Mouse (Mus musculus): ENCODE results near the gene Cort.
"Not testable (repeated sequence)": the region's sequence is repeated elsewhere in the genome, so short reads cannot be mapped to it uniquely, and the experiment has no call there.

The Cort gene

GRCm38 (mm10) chr4:149147528-149147927 lies 21.0 kb upstream of the Cort start:
- in situ Hi-C loops (cut with MboI), result no loop called here

GRCm38 (mm10) chr4:149145151-149145550 lies 18.6 kb upstream of the Cort start:
- in situ Hi-C loops (cut with MboI), result no loop called here

GRCm38 (mm10) chr4:149144459-149144858 lies 17.9 kb upstream of the Cort start:
- in situ Hi-C loops (cut with MboI), result no loop called here

GRCm38 (mm10) chr4:149143594-149143993 lies 17.0 kb upstream of the Cort start:
- in situ Hi-C loops (cut with MboI), result no loop called here

- in situ Hi-C loops (cut with MboI), result no loop called here
Measured at GRCm38 (mm10) chr4:149138515-149138914, 12.0 kb upstream of the Cort start.

- in situ Hi-C loops (cut with MboI), result no loop called here
Measured at GRCm38 (mm10) chr4:149136982-149137770, 10.6 kb upstream of the Cort start, which contains the start of gene Cenps. Cenps (minus strand) TSS chr4:149137629.

- in situ Hi-C loops (cut with MboI), result no loop called here
Measured at GRCm38 (mm10) chr4:149136116-149136850, 9.7 kb upstream of the Cort start.

GRCm38 (mm10) chr4:149133395-149133794 lies 6.8 kb upstream of the Cort start:
- in situ Hi-C loops (cut with MboI), result no loop called here

- in situ Hi-C loops (cut with MboI), result no loop called here
Measured at GRCm38 (mm10) chr4:149131789-149132565, 5.4 kb upstream of the Cort start.

GRCm38 (mm10) chr4:149131021-149131752 lies 4.6 kb upstream of the Cort start:
- in situ Hi-C loops (cut with MboI), result no loop called here

- in situ Hi-C loops (cut with MboI), result no loop called here
Measured at GRCm38 (mm10) chr4:149128467-149128866, 1.9 kb upstream of the Cort start.

GRCm38 (mm10) chr4:149126115-149126509 lies 451 bp downstream of the Cort start:
- in situ Hi-C loops (cut with MboI), result no loop called here

GRCm38 (mm10) chr4:149125341-149126114 lies 1.0 kb downstream of the Cort start:
- in situ Hi-C loops (cut with MboI), result no loop called here

- in situ Hi-C loops (cut with MboI), result no loop called here
Measured at GRCm38 (mm10) chr4:149123432-149123831, 3.1 kb downstream of the Cort start.

- in situ Hi-C loops (cut with MboI), result not testable (repeated sequence)
Measured at GRCm38 (mm10) chr4:149119978-149120562, 6.5 kb downstream of the Cort start.

- in situ Hi-C loops (cut with MboI), result no loop called here
Measured at GRCm38 (mm10) chr4:149103875-149104561, 22.5 kb downstream of the Cort start, which contains the start of gene Dffa. Dffa (plus strand) TSS chr4:149104146.

GRCm38 (mm10) chr4:149101456-149101855 lies 25.1 kb downstream of the Cort start:
- in situ Hi-C loops (cut with MboI), result no loop called here

GRCm38 (mm10) chr4:149100449-149100848 lies 26.1 kb downstream of the Cort start:
- in situ Hi-C loops (cut with MboI), result not testable (repeated sequence)

- in situ Hi-C loops (cut with MboI), result no loop called here
Measured at GRCm38 (mm10) chr4:149099369-149100017, 27.1 kb downstream of the Cort start, which contains the start of gene Pex14. Pex14 (minus strand) TSS chr4:149099876.
